Mouse (Mus musculus) gastrocnemius, postnatal 10 days (tissue): ENCODE measurements around the gene Dlx1. TPM values are rescaled to one million over a fixed set of nuclear protein-coding genes. Genes with fewer than 3 reads are reported as not detected.

Experiments
- DNase-seq: peaks from one replicate; pipeline ENCODE4 v3.0.0; 2021; ENCODE audit warnings: mixed read lengths
- long read RNA-seq, 2 experiments: library from polyadenylated mRNA; stranded (forward); transcript quantifications; one replicate each; pipeline ENCODE4 v2.0.0; 2021
- total RNA-seq, 2 experiments: library from RNA; stranded (reverse); gene quantifications; 2 replicates each; pipeline ENCODE4 v1.2.3; 2021

Dlx1 gene
- total RNA-seq: under 1 TPM; 0.23 to 0.54 TPM
- long read RNA-seq, experiment 1: 0 reads
- long read RNA-seq, experiment 2: 0 reads

GRCm38 (mm10) chr2:71528014-71528713 lies at the start of gene Dlx1:
TSS of gene Dlx1 (plus strand) at chr2:71528113.
- no peak for DNase-seq

- DNase-seq: no peak
Measured at GRCm38 (mm10) chr2:71479917-71480316, 48.0 kb upstream of the Dlx1 start.

- DNase-seq: no peak
Measured at GRCm38 (mm10) chr2:71481825-71482224, 46.1 kb upstream of the Dlx1 start.

GRCm38 (mm10) chr2:71483046-71483716 lies 44.7 kb upstream of the Dlx1 start:
- DNase-seq: no peak

GRCm38 (mm10) chr2:71483717-71484066 lies 44.2 kb upstream of the Dlx1 start:
- DNase-seq: no peak

GRCm38 (mm10) chr2:71491295-71491694 lies 36.6 kb upstream of the Dlx1 start:
- DNase-seq: no peak

- no peak for DNase-seq
Measured at GRCm38 (mm10) chr2:71493161-71493683, 34.7 kb upstream of the Dlx1 start.

- DNase-seq: no peak
Measured at GRCm38 (mm10) chr2:71494503-71494902, 33.4 kb upstream of the Dlx1 start.

GRCm38 (mm10) chr2:71494971-71495370 lies 32.9 kb upstream of the Dlx1 start:
- no peak for DNase-seq

GRCm38 (mm10) chr2:71497175-71497574 lies 30.7 kb upstream of the Dlx1 start:
- DNase-seq: no peak

GRCm38 (mm10) chr2:71499276-71500230 lies 28.4 kb upstream of the Dlx1 start:
- no peak for DNase-seq

GRCm38 (mm10) chr2:71504852-71505251 lies 23.1 kb upstream of the Dlx1 start:
- DNase-seq: no peak

- no peak for DNase-seq
Measured at GRCm38 (mm10) chr2:71511209-71511608, 16.7 kb upstream of the Dlx1 start.

- DNase-seq: no peak
Measured at GRCm38 (mm10) chr2:71512326-71512725, 15.6 kb upstream of the Dlx1 start.

- no peak for DNase-seq
Measured at GRCm38 (mm10) chr2:71516995-71517394, 10.9 kb upstream of the Dlx1 start.

- no peak for DNase-seq
Measured at GRCm38 (mm10) chr2:71517466-71518099, 10.3 kb upstream of the Dlx1 start.

GRCm38 (mm10) chr2:71522871-71523270 lies 5.0 kb upstream of the Dlx1 start:
- no peak for DNase-seq

GRCm38 (mm10) chr2:71523431-71523830 lies 4.5 kb upstream of the Dlx1 start:
- DNase-seq: no peak

GRCm38 (mm10) chr2:71524763-71525162 lies 3.1 kb upstream of the Dlx1 start:
- no peak for DNase-seq

GRCm38 (mm10) chr2:71526595-71527322 lies 1.2 kb upstream of the Dlx1 start:
- no peak for DNase-seq

GRCm38 (mm10) chr2:71527323-71528013 lies 445 bp upstream of the Dlx1 start:
- no peak for DNase-seq
